Mouse (Mus musculus): Measurements from ENCODE around the gene Aldh3b1. TPM values are rescaled to one million over a fixed set of nuclear protein-coding genes. Genes with fewer than 3 reads are reported as not detected.
A peak's percentile ranks its signal among the peaks of the same experiment; 100 is the strongest.

Gene Aldh3b1
- polyA plus RNA-seq, 1 experiment from 2014 or later, result 2.7 TPM

DNA sequence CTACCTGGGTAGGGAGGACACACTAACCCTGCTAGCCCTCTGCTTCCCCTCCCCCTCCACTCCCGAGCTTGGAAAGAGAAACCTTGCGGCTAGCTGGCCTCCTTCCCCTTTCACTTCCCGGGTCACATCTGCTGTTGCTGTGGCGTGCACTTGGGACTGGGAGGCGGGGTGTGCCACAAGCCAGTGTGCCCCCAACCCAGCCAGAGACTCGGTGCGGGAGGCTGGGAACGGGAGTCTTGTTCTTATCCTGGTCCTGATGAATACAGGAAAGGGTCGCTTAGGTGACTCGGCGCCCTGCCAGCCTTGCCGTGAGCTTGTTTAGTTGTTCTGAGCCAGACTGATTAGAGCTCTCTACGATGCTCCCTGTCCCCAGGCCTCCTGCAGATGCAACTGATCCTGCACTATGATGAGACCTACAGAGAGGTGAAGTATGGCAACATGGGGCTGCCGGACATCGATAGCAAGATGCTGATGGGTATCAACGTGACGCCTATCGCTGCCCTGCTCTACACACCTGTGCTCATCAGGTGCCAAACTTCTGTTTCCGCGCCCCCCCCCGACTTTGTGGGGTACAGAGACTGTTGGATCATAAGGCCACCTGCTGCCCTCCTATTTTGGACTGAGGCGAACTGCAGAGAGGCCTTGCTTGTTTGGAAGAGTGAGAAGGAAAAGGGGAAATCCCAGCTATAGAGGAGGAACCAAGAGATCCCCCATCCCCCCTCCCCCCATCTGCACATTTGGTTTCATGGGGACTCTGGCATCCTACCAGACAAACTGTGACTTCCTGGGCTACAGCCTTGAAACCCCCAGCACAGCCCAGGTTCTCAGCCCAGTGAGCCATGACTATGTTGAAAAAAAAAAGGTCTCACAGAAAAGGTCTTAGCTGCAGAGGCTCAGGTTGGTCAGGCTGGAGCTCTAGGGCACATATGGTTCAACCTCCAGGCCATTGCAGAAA lies 6.6 kb upstream of the Aldh3b1 start:
- no peaks in the 10 kb centered on the region for H3K9me3 ChIP-seq
- H3K4me2 ChIP-seq, result peak overlapping the region; percentile 88
- H3K36me3 ChIP-seq, result no peaks in the 10 kb centered on the region
- H3K27me3 ChIP-seq, result no peaks in the 10 kb centered on the region
- H3K27ac ChIP-seq, result no peak overlapping the region
- ATAC-seq (ENCODE audit: insufficient number of reproducible peaks, low FRiP score, low TSS enrichment, low read depth), result no peak
- peak overlapping the region; percentile 33 for H3K9ac ChIP-seq
- WGBS, result 9% methylated on average over 22 of the region's 22 CpGs
- peak overlapping the region; percentile 49 for H3K4me3 ChIP-seq
- H3K4me1 ChIP-seq, result peaks cover 15% of the 10 kb centered on the region

DNA sequence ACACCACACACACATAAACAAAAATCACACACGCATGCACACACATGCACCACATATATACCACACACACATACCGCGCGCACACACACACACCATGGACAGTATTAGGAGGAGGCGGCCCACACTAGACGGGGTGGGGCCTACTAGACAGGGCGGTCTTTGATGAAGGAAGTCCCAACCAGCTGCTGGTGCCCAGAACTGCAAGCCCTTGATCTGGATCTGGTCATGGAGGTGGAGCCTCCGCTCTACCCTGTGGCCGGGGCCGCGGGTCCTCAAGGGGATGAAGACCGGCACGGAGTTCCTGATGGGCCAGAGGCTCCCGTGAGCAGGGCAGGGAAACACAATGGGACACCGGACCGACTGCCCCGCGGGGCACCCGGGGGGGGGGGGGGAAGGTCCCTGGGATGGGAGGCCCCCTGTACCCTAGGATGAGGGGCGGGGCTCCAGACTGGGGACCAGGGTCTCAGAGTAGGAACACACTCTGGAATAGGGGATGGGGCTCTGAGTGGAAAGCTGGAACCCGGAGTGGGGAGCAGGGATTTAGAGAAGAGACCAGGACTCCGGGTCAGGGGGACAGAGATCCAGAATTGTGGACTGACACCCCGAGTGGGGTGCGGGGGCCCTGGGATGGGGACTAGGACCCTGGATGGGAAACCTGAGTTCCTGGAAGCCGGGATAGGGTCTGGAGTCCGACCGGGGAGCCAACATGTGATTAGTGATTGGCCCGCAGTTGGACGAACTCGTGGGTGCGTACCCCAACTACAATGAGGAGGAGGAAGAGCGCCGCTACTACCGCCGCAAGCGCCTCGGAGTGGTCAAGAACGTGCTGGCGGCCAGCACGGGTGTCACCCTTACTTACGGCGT lies 5.7 kb upstream of the Aldh3b1 start, which contains the start of gene Unc93b1:
Gene Unc93b1, plus strand, starts transcription at position 155 of the 864 bp plus-strand sequence.
- Histone ChIP-seq H3K27me3 (no peaks in the 10 kb centered on the region), H3K4me2 (peak within 1 kb of the TSS; percentile 88), H3K4me3 (peak within 1 kb of the TSS; percentile 49), H3K9me3 (no peaks in the 10 kb centered on the region), H3K27ac (peak within 1 kb of the TSS; percentile 27; the same call in 1 of the 2 replicates), H3K9ac (peak within 1 kb of the TSS; percentile 33), H3K36me3 (no peaks in the 10 kb centered on the region), H3K4me1 (peaks cover 22% of the 10 kb centered on the region)
- peak; percentile 77 for ATAC-seq (ENCODE audit: insufficient number of reproducible peaks, low FRiP score, low TSS enrichment, low read depth)
- WGBS, result 6% methylated on average over 42 of the region's 42 CpGs

DNA sequence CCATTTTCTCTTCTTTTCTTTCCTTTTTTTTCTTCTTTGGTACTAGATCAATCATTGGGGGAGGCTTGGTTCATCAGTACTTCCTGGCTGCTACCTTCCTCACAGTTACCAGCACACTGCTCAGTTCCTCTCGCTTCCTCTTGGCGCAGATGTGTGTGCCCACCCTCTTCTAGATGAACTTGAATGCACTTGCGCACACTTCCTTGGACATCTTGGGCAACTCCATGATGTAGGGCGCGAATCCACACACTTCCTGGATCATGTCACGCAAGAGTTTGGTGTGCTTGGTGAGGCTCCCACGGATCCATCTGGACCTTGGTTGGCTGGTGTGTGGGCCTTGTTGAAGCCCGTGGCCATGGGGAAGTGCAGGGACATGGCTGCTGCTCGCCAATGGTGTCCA lies 2.1 kb upstream of the Aldh3b1 start:
- Histone ChIP-seq H3K4me2 (no peak overlapping the region), H3K9me3 (no peaks in the 10 kb centered on the region), H3K4me1 (peaks cover 40% of the 10 kb centered on the region), H3K27ac (no peak overlapping the region), H3K9ac (no peak overlapping the region), H3K36me3 (no peaks in the 10 kb centered on the region), H3K27me3 (no peaks in the 10 kb centered on the region), H3K4me3 (no peak overlapping the region)
- no peak for ATAC-seq (ENCODE audit: insufficient number of reproducible peaks, low FRiP score, low TSS enrichment, low read depth)
- 88% methylated on average over 9 of the region's 9 CpGs for WGBS

DNA sequence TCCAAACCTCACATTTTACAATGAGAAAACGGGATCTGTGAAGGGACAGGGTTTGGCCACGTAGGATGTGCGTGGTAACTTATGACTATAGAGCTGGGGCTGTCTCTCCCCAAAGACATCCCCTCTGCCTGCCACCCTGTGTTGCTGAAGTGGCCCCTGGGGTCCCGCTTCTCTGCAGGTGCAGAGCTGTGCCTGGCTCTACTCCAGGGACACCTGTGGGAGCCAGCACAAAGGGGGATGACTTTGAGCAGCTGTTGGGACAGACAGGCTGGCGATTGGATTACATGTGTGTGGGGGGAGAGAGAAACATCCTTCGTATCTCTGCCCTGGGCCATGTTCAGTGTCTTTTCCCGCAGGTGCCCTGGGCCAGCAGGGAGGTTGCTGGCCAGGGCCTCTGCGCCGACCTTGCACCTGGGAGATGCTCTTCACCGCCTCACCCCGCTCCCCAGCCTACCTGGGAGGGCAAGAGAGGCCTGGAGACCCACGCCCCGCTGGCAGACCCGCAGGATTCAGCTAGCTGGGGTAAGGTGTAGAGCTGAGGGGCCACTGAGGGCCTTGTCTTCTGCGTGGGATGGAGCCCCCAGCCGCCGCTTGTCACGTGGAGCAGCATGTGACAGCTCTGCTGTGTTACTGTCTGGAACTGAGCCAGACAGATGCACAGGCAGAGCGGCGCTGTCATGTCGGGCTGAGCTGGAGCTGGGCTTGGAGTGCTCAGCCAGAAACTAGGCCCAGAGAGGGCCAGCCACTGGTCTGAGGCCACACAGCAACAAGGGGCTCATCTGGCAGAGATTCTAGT lies 852 bp upstream of the Aldh3b1 start:
- Histone ChIP-seq H3K27ac (peak overlapping the region; percentile 76), H3K4me3 (no peak overlapping the region), H3K9ac (no peak overlapping the region), H3K36me3 (no peaks in the 10 kb centered on the region), H3K4me1 (peaks cover 41% of the 10 kb centered on the region), H3K9me3 (no peaks in the 10 kb centered on the region), H3K4me2 (no peak overlapping the region), H3K27me3 (no peaks in the 10 kb centered on the region)
- ATAC-seq (ENCODE audit: insufficient number of reproducible peaks, low FRiP score, low TSS enrichment, low read depth), result no peak
- 61% methylated on average over 21 of the region's 21 CpGs for WGBS

DNA sequence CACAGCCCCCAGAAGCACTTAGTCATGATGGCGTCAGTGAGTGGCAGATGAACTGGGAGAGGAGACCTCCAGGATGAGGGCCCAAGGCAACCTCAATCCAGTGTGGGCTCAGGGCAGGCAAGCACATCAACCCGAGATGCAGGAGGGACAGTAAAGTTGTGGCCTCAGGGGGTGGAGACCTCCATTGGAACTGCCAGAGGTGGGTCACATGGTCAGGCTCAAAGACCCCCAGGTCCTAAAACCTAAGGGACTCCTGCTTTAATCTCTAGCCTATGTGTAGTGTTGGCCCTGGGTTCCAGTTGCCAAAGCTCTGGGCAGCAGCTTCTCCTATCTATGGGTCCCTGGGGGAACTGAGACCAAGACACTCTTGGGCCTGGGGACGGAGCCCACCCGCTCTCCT lies 829 bp downstream of the Aldh3b1 start:
- 70% methylated on average over 4 of the region's 4 CpGs for WGBS
- H3K27me3 ChIP-seq, result no peaks in the 10 kb centered on the region
- H3K27ac ChIP-seq, result peak overlapping the region; percentile 76
- no peaks in the 10 kb centered on the region for H3K36me3 ChIP-seq
- H3K9me3 ChIP-seq, result no peaks in the 10 kb centered on the region
- H3K4me2 ChIP-seq, result no peak overlapping the region
- peaks cover 37% of the 10 kb centered on the region for H3K4me1 ChIP-seq
- ATAC-seq (ENCODE audit: insufficient number of reproducible peaks, low FRiP score, low TSS enrichment, low read depth), result no peak
- H3K4me3 ChIP-seq, result no peak overlapping the region
- no peak overlapping the region for H3K9ac ChIP-seq

DNA sequence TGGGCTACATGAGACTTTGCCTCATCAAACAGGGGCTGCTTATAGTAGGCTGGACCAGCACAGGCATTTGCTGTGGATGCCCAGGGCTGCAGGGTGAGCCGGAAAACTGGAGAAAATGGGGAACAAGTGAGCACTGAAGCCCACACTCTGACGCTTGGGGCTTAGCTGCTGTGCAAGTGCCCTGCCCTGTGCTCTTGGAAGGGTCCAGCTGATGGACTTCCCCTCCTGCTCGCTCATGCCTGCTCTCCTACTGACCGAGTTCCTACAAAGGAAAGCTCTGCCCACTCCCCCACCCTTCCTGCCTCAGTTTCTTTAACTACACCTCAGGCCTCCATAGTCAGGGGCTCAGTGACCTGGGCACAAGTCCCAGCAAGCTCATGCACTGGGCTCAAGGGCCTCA lies 1.6 kb downstream of the Aldh3b1 start:
- no peaks in the 10 kb centered on the region for H3K27me3 ChIP-seq
- WGBS, result 85% methylated on average over 4 of the region's 4 CpGs
- H3K4me3 ChIP-seq, result no peak overlapping the region
- H3K4me2 ChIP-seq, result no peak overlapping the region
- no peak for ATAC-seq (ENCODE audit: insufficient number of reproducible peaks, low FRiP score, low TSS enrichment, low read depth)
- no peaks in the 10 kb centered on the region for H3K9me3 ChIP-seq
- H3K9ac ChIP-seq, result no peak overlapping the region
- H3K4me1 ChIP-seq, result peaks cover 41% of the 10 kb centered on the region
- 0 out of 2 replicates have a peak overlapping the region, but pooled peaks have one; percentile 22 for H3K27ac ChIP-seq
- H3K36me3 ChIP-seq, result no peaks in the 10 kb centered on the region

DNA sequence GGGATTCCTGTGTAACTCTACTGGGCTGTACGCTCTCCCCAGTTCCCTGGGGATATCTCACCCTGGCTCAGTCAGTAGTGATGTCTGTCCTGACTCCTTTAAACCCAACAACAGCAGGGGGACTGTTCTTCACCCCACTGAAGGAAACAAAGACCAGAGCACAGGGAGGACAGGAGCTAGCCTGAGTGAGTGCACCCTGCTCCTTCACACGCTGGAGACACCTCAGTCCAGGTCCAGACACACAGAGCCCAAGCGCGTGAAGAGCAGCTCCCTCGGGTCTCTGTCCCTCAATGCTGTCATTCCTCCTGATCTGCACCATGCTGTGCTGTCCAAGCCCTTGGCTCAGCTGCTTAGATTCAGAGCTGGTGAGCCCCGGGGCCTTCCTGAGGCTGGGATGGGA lies 2.9 kb downstream of the Aldh3b1 start:
- ATAC-seq (ENCODE audit: insufficient number of reproducible peaks, low FRiP score, low TSS enrichment, low read depth), result no peak
- 68% methylated on average over 6 of the region's 6 CpGs for WGBS
- 0 out of 2 replicates have a peak overlapping the region, but pooled peaks have one; percentile 47 for H3K27ac ChIP-seq

DNA sequence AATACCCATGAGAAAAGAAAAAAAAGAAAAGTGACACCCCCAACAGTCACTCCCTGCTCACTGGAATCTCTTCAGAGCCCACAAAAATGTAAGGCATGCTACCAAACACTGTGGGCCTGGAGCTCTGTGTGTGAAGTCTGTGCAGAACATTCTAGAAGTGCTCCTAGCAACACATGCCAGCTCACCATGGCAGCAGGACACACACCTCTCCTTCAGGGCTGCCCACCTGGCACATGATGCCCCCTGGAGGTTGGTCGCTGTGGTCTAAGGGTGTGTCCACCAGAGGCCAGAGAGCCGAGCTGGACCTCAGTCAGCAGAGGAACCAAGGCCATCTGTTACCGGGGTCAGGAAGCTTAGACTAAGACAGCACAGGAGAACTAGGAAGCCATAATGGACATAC lies 3.3 kb downstream of the Aldh3b1 start:
- Histone ChIP-seq H3K4me2 (no peak overlapping the region), H3K36me3 (no peaks in the 10 kb centered on the region), H3K9ac (no peak overlapping the region), H3K9me3 (no peaks in the 10 kb centered on the region), H3K27ac (0 out of 2 replicates have a peak overlapping the region, but pooled peaks have one; percentile 47), H3K4me3 (no peak overlapping the region), H3K4me1 (peaks cover 41% of the 10 kb centered on the region), H3K27me3 (no peaks in the 10 kb centered on the region)
- WGBS, result 51% methylated on average over 3 of the region's 3 CpGs
- ATAC-seq (ENCODE audit: insufficient number of reproducible peaks, low FRiP score, low TSS enrichment, low read depth), result no peak

More for the DNA sequence above, 2.9 kb downstream of the Aldh3b1 start:
- peaks cover 41% of the 10 kb centered on the region for H3K4me1 ChIP-seq
- H3K9me3 ChIP-seq, result no peaks in the 10 kb centered on the region
- no peak overlapping the region for H3K4me3 ChIP-seq
- no peaks in the 10 kb centered on the region for H3K27me3 ChIP-seq
- no peak overlapping the region for H3K4me2 ChIP-seq
- no peaks in the 10 kb centered on the region for H3K36me3 ChIP-seq
- H3K9ac ChIP-seq, result no peak overlapping the region

DNA sequence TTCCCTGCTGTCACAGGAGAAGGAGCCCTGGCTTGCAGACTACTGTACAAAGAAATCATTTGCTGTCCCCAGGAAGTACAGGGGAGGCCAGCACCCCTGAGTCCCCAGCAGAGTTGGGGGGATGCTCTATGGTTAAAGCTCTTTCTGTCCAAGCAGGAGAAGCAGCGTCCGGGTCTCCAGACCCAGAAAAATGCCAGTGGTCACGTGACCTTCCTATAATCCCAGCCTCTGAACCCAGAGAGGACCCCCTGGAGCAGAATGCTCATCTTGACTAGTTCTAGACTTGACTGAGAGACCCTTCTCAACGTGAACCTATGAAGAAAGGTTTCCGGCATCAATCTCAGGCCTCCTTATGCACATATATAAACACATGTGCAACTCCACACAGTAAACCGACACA lies 3.7 kb downstream of the Aldh3b1 start:
- WGBS, result 70% methylated on average over 6 of the region's 6 CpGs
- Histone ChIP-seq H3K4me1 (peaks cover 40% of the 10 kb centered on the region), H3K4me2 (no peak overlapping the region), H3K27ac (no peak overlapping the region), H3K36me3 (no peaks in the 10 kb centered on the region), H3K9ac (no peak overlapping the region), H3K4me3 (no peak overlapping the region), H3K9me3 (no peaks in the 10 kb centered on the region), H3K27me3 (no peaks in the 10 kb centered on the region)
- ATAC-seq (ENCODE audit: insufficient number of reproducible peaks, low FRiP score, low TSS enrichment, low read depth), result no peak

DNA sequence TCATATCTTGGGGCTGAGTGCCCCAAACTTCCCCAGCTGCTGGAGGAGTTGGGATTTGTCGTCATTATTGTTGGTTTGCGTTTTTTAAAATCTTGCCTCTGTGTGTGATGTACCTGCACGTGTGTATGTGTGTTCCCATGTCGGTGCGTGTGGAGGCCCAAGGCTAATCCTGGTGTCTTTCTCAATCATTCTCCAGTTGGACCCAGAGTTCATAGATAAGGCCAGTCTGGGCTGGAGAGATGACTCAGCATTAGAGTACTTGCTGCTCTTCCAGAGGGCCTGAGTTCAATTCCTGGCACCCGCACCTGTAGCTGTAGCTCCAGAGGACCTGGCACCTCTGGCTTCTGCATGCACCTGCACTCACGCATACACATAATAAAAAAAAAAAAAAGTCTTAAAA lies 4.7 kb downstream of the Aldh3b1 start:
- ATAC-seq (ENCODE audit: insufficient number of reproducible peaks, low FRiP score, low TSS enrichment, low read depth), result no peak
- no peak overlapping the region for H3K9ac ChIP-seq
- no peak overlapping the region for H3K4me2 ChIP-seq
- H3K36me3 ChIP-seq, result no peaks in the 10 kb centered on the region
- WGBS, result 90% methylated on average over 7 of the region's 7 CpGs
- H3K4me3 ChIP-seq, result no peak overlapping the region
- H3K9me3 ChIP-seq, result no peaks in the 10 kb centered on the region
- H3K4me1 ChIP-seq, result peaks cover 30% of the 10 kb centered on the region
- no peak overlapping the region for H3K27ac ChIP-seq
- H3K27me3 ChIP-seq, result no peaks in the 10 kb centered on the region

DNA sequence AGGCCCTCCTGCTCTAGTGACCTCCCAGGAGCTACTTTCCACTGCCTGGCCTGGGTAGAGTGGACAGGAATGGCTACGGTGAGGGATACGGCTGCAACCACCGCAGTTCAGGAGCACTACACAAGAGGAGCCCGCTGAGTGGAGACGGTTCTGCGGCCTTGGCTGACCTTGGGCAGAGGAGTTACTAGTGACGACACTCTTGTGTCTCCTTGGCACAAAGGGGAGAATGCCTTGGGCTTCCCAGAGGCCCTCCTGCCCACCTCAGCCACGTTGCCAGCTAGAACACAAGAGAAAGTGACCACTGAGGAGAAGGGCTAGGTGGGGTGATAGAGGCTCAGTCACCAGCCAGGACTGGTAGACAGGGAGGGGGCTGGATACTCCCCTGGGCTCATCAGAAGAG lies 5.4 kb downstream of the Aldh3b1 start:
- Histone ChIP-seq H3K4me1 (peaks cover 23% of the 10 kb centered on the region), H3K9me3 (no peaks in the 10 kb centered on the region), H3K27me3 (no peaks in the 10 kb centered on the region), H3K36me3 (no peaks in the 10 kb centered on the region), H3K9ac (no peak overlapping the region), H3K4me2 (no peak overlapping the region), H3K4me3 (no peak overlapping the region), H3K27ac (0 out of 2 replicates have a peak overlapping the region, but pooled peaks have one; percentile 35)
- ATAC-seq (ENCODE audit: insufficient number of reproducible peaks, low FRiP score, low TSS enrichment, low read depth), result no peak
- WGBS, result 83% methylated on average over 8 of the region's 8 CpGs

Measured in limb, embryonic 15.5 days (tissue).